Mouse (Mus musculus) embryonic stem cell, embryonic (primary cell): ENCODE measurements around the gene Il5.

ENCODE experiments used
- CTCF ChIA-PET, 4 experiments: fragments of 300-600 bp in 2 of 4; fragments of 350-600 bp in 2 of 4; sonication (Branson Sonifier 250); formaldehyde crosslinking; loops; one replicate each; lab custom pipeline; 2022; ENCODE audit warnings: inconsistent platforms in 2 of 4; lab: Charles Lee
- POLR2A ChIA-PET, 4 experiments: fragments of 300-600 bp in 2 of 4; fragments of 350-600 bp in 2 of 4; sonication (Branson Sonifier 250); formaldehyde crosslinking; loops; one replicate each; lab custom pipeline; 2022; ENCODE audit warnings: antibody characterized with exemption in 4 of 4, inconsistent platforms in 1 of 4; lab: Charles Lee

Il5 gene

DNA sequence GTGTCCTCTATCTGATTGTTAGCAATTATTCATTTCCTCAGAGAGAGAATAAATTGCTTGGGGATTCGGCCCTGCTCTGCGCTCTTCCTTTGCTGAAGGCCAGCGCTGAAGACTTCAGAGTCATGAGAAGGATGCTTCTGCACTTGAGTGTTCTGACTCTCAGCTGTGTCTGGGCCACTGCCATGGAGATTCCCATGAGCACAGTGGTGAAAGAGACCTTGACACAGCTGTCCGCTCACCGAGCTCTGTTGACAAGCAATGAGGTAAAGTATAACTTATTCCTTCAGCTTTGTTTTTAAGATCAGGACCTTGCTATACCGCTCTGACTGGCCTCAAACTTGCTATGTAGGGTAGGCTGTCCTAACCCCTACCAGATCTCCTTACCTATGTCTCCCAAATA is at the start of gene Il5:
Gene Il5, plus strand, starts transcription at position 80 of the 400 bp plus-strand sequence.
- POLR2A ChIA-PET = interaction anchor here in 2 of 4 experiments (0.8 to 2.1 kb wide), 2 partner anchors 10 to 13 kb away, joined by 3 to 7 read pairs; partner anchors contain the start of gene Rad50 (in 1 of the 2)
- CTCF ChIA-PET = interaction anchor here in 3 of 4 experiments (0.5 to 2.7 kb wide), 5 partner anchors 15 to 1718 kb away, joined by 3 to 11 read pairs (median 6); no protein-coding TSS in a partner anchor

DNA sequence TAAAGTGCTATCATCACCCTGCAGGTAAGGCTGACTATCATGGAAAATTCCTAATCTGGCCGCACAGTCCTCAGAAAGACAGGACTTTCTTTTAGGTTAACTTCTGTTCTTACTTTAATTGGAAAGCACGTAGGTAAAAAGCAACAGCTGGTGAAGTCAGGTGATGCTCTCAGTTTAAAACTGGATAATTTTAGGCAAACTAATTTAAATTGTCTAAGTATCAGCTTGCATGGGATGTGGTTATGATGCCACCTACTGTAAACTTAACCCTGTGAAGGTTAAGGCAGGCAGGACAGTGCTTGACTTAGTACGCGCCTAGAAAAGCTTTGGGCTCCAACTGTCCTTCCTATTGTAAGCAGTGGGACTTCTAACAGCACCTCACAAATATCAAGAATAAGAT is 49.2 kb upstream of the Il5 start:
- POLR2A ChIA-PET = no interaction called here
- CTCF ChIA-PET = no interaction called here

DNA sequence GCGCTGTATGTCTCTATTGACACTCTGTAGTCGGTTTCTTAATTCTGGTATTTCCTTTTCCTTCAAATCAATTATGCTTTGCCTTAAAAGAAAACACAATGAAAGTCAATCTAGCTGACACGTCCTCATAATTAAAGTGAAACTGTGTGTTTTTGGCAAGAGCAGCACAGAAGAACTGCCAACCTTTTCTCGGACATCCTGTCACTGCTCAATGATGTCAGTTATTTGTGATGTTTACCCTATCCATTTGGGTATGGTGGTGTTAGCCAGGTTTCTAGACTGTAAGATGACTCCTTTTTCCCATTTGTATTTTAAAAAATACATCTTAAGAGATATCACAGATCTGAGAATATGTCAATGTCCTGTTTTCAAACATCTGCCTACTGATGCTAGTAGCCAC is 40.5 kb upstream of the Il5 start:
- POLR2A ChIA-PET = no interaction called here
- CTCF ChIA-PET = no interaction called here

DNA sequence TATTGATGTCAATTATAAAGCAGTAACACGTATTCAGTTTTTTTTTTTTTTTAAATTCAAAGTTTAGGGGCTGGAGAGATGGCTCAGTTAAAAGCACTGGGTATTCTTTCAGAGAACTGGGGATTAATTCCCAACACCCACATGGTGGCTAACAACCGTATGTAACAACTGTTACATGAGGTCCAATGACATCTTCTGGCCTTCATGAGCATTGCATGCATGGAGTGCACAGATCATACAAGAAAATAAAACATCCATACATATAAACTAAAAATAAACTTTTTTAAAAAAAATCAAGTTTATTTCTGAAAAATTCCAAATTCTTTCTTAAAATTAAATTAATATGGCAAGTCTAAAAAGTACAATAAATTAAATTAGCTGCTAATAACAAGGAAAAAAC is 38.9 kb upstream of the Il5 start:
- ChIA-PET CTCF (interaction anchor here in 1 of 4 experiments (0.6 kb wide), 1 partner anchor 82 kb away, joined by 5 read pairs; no protein-coding TSS in a partner anchor), POLR2A (no interaction called here)

DNA sequence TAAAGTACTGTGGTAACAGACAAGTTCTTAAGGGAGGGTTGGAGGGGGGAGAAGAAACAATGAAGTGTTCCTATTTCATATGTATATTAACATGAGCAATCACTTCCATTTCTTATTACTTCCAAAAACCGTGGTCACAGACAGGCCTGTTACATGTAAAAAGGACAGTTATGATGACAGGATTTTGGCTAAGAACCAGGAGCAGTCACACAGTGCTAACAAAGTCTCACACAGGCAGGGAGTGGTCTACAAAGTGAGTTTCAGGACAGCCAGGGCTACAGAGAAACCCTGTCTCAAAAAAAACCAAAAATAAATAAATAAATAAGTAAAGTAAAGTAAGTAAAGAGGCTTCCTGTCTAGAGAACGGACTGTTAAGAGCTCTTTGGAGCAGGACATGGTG is 38.4 kb upstream of the Il5 start:
- ChIA-PET CTCF (no interaction called here), POLR2A (no interaction called here)

DNA sequence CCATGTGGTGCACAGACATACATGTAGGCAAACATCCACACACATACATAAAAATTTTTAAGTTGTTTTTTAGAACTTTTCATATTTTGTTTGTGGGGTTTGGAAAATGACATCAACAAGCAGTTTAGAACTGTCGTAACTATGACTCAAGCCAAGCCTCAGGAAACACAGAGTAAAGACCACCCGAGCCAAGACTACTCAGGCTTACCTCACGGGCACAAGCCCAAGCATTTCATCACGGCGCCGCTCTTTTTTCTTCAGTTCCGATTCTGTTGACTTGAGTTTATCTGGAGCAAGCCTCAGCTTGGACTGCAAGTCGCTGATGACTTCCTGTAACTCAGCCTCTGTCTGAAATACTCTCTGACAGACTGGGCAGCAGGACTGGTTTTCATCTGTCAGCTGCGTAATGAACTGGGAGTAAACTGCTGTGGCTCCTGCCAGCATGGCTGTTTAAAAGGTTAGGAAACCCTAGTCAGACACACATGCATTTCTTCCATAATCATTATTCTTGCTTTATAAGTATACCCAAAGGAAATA is 37.5 kb upstream of the Il5 start:
- ChIA-PET POLR2A (interaction anchor here in 1 of 4 experiments (0.6 kb wide), 1 partner anchor 1855 kb away, joined by 3 read pairs; no protein-coding TSS in a partner anchor), CTCF (interaction anchor here in 1 of 4 experiments (1.0 kb wide), 1 partner anchor 54 kb away, joined by 4 read pairs; no protein-coding TSS in a partner anchor)

DNA sequence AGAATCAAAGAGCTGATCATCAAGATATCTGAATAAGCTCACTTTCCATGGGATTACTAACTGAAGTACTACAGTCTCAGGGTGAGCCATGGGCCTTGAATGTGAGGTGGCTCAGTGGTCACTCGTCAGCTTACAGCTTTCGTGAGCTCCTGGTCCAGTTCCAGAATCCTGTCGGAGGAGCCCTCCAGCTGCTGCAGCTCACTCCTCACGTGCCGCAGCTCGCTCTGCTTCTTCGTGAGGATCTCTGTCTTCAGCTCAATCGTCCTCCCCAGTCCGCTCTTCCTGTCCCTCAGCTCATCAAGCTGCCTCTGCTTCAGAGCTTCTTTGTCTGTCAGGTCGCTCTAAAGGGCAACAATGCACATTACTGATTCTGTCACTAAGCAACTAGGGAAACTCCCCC is 28.6 kb upstream of the Il5 start:
- POLR2A ChIA-PET = interaction anchor here (0.5 to 1.2 kb wide), 9 partner anchors 11 to 363 kb away, joined by 3 to 5 read pairs (median 3); partner anchors contain the start of gene Rad50 (in 1 of the 4)
- CTCF ChIA-PET = interaction anchor here in 2 of 4 experiments (0.6 to 1.3 kb wide), 2 partner anchors 27 to 226 kb away, joined by 3 to 8 read pairs; no protein-coding TSS in a partner anchor

DNA sequence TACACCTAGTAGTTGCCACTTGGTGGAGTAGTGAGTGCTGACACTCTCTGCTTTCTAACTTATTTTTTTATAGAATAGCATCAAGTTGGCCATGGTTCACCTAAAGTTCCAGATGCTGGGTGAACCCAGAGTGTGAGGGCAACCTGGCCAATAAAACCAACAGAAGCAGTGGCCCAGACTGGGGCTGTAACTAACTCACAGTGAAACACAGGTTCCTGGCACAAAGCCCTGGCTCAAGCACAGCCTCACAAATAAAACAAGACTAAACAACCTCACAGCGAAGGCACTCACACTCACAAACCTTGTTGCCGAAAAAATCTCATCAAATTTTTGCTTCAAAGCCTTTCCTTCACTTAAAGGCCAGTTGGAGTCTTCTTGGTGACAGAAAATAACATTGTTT is 22.1 kb upstream of the Il5 start:
- POLR2A ChIA-PET = interaction anchor here in 1 of 4 experiments (1.5 kb wide), 1 partner anchor 8 kb away, joined by 6 read pairs; the partner anchor contains the start of gene Rad50

DNA sequence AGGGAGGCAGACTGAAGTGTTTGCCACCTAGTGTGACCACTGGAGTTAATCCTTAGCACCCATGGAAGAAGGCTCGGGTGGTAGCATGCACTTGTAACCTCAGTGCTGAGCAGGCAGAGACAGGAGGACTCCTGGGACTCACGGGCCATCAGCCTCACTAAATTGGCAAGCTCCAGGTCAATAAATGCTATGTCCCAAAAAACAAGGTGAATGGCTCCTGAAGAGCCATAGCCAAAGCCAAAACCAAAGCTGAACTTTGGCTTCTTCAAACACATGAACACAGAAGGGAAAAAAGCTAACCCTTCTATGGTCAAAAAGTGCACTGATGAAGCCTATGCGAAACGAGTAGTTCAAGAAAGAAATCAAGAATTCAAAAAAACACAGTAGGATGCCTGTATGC is 21.2 kb upstream of the Il5 start:
- ChIA-PET CTCF (no interaction called here), POLR2A (no interaction called here)

More for the DNA sequence above, 22.1 kb upstream of the Il5 start:
- CTCF ChIA-PET = no interaction called here

DNA sequence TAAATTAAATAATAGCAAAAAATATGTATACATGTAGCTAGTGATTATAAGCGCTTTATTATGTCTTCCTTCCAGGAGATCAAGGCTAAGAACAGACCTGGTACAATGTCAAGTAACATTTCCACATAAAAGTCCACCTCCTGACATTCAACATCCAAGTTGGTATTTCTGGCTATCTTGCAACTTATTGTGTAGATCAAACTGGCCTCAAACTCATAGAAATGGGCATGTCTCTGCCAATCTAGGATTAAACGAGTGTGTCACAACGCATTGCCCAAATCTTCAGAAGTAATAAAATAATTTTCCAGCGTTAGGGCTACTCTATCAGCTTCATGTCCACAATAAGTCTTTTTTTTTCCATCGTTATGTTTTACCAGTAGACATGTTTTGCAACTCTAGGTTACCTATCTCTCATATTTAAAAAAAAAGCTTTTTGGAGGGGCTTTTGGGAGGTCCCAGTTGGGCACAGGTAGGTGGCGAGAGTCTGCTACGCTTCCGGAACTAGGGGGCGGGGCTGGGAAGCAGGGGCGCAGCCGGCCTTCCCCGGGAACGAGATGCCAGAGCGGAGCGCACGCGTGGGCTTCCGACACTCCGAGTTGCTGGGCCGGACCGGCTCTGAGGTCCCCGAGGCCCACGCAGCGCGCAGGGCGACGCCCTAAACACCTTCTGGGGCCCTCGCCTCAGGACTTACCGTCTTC is 14.2 kb upstream of the Il5 start:
- POLR2A ChIA-PET = interaction anchor here in 3 of 4 experiments (0.5 to 2.2 kb wide), 31 partner anchors 9 to 406 kb away, joined by 3 to 11 read pairs (median 4); partner anchors contain the start of genes Irf1 (in 2 of the 3), Gdf9 (in 1 of the 3), Gm9837 (in 1 of the 3) and Gm9945 (in 1 of the 3)
- CTCF ChIA-PET = interaction anchor here in 3 of 4 experiments (0.6 to 1.7 kb wide), 7 partner anchors 29 to 246 kb away, joined by 3 to 7 read pairs (median 4); no protein-coding TSS in a partner anchor

DNA sequence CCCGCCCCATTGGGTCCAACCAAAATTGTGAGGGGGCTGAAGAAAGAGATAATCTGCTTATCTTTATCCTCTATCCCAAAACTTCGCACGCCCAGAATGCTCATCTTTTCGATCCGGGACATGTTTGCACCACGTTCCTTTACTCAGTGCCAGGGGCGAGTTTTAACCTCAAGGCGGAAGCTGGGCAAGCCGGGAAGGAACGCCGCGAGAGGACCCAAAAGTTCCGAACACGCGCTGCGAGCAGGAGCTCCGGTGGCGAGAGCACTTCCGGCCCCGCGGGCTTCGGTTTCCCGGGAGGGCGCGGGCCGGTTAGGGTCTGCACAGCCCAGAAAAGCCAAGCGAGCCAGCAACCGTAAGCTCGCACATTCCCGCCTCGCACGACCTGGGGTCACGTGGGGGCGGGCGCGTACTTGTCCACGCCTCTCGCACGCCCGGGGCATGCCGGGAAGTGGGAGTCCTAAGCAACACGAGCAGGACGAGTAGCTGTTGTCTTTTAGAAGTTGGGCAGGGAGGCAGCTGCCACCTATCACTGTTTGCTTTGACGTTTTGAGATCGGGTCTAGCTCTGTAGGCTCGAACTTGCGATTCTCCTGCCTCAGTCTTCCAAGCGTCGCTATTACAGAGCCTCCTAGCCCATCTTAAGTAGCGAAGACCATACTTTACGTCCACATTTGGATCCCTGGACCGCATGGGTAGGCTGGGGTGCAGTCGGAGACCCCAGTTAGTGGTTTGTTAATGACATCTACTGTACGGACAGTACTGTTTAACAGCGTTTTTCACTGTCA is 13.5 kb upstream of the Il5 start, which contains the start of gene Rad50:
Gene Rad50, minus strand, starts transcription at position 386 of the 784 bp plus-strand sequence.
- CTCF ChIA-PET = interaction anchor here in 3 of 4 experiments (0.5 to 1.7 kb wide), 10 partner anchors 28 to 240 kb away, joined by 3 to 7 read pairs (median 4); partner anchors contain the start of genes Gm12216 (in 1 of the 3) and Gm9837 (in 1 of the 3)
- POLR2A ChIA-PET = interaction anchor here (0.6 to 2.2 kb wide), 52 partner anchors 10 to 1153 kb away, joined by 3 to 11 read pairs (median 4); partner anchors contain the start of genes Irf1 (in 2 of the 4), Slc22a21 (in 2 of the 4), Fnip1 (in 1 of the 4) and Gdf9 (in 1 of the 4)

DNA sequence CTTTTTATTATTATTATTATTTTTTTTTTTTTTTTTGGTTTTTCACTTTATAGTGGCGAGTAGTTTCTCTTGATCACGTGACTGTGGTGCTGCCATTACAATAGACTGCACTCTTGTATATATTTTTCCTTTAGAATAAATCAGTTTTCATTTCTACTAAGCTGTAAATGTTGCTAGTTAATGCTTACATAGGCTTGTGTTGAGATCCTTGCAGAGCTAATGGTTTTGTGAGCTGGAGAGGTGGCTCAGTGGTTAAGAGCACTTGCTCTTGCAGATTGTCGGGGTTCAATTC is 12.9 kb upstream of the Il5 start:
- ChIA-PET CTCF (interaction anchor here in 3 of 4 experiments (0.5 to 1.7 kb wide), 9 partner anchors 28 to 241 kb away, joined by 3 to 7 read pairs (median 4); partner anchors contain the start of genes Gm12216 (in 1 of the 3) and Gm9837 (in 1 of the 3)), POLR2A (interaction anchor here (0.6 to 2.2 kb wide), 45 partner anchors 9 to 1152 kb away, joined by 3 to 11 read pairs (median 4); partner anchors contain the start of genes Irf1 (in 2 of the 4), Slc22a21 (in 2 of the 4), Fnip1 (in 1 of the 4) and Gdf9 (in 1 of the 4))

DNA sequence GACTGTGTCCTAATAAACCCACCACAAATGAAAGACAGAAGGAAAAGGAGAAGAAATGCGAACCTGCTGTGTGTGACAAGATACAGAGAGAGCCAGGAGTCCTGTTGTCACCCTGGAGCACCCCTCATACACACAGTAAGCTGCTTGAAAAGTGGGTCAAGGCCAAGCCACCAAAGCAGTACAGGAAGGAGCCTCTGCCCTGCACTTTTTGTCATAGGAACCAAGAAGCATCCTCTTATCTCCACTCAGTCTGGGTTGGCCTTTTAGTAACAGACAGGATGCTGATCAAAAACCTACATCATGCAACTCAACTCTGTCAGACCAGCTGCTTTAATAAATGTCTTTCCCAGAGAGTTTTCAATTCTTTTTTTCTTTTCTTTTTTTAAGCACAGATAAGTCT is 893 bp upstream of the Il5 start:
- POLR2A ChIA-PET = interaction anchor here in 1 of 4 experiments (2.1 kb wide), 1 partner anchor 12 kb away, joined by 7 read pairs; the partner anchor contains the start of gene Rad50
- CTCF ChIA-PET = interaction anchor here in 1 of 4 experiments (1.0 kb wide), 1 partner anchor 18 kb away, joined by 3 read pairs; no protein-coding TSS in a partner anchor

DNA sequence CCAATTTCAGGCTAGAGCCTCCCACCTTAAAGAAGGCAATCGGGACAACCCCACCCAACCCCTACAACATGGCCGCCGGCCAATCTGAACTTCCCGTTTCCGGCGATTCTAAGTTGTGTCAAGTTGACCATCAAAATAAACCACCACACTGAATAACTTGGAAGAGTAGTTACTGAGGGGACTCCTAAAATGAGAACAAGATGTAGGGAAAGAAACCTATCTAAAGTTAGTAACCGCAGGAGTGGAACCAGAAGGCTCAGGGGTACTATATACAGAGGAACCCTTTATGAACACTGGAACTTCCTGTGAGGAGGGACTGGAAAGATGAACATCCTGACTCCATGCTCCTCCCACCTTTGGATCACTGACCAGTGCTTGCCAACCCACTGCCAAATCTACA is 10.9 kb downstream of the Il5 start:
- CTCF ChIA-PET = no interaction called here
- POLR2A ChIA-PET = interaction anchor here in 1 of 4 experiments (1.0 kb wide), 1 partner anchor 25 kb away, joined by 3 read pairs; the partner anchor contains the start of gene Rad50

DNA sequence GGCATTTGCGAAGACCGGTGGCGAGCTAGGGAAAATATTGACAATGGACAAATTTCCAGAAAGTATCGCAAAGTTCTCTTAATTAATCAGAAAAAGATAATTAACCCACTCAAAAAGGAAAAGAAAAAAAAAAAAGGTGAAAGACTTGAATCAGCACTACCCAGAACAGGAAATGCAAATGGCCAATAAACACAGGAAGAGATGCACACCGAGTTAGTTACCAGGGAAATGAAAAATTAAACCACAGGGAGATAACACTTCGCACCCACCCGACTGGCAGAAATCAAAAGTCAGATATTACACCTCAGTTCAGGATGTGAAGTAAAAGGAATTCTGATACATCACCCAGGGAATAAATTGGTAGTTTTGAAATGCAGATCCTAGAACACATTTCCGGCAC is 11.7 kb downstream of the Il5 start:
- CTCF ChIA-PET = no interaction called here

DNA sequence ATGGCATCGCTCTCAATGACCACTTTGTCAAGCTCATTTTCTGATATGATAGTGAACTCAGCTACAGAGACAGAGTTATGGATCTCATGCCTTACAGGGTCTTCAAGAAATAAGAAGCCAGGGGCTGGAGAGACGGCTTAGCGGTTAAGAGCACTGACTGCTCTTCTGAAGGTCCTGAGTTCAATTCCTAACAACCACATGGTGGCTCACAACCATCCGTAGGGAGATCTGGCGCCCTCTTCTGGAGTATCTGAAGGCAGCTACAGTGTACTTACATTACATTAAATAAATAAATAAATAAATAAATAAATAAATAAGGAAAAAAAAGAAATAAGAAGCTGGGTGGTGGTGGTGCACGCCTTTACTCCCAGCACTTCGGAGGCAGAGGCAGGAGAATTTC is 13.2 kb downstream of the Il5 start:
- CTCF ChIA-PET = interaction anchor here (0.6 to 4.5 kb wide), 14 partner anchors 11 to 276 kb away, joined by 3 to 41 read pairs (median 4); partner anchors contain the start of genes Gm9837 (in 3 of the 4), Gm12216 (in 1 of the 4) and Shroom1 (in 1 of the 4)
- POLR2A ChIA-PET = interaction anchor here in 2 of 4 experiments (0.5 to 1.0 kb wide), 3 partner anchors 96 to 357 kb away, joined by 3 to 7 read pairs (median 3); no protein-coding TSS in a partner anchor

More for the DNA sequence above, 11.7 kb downstream of the Il5 start:
- POLR2A ChIA-PET = interaction anchor here in 1 of 4 experiments (1.0 kb wide), 1 partner anchor 25 kb away, joined by 3 read pairs; the partner anchor contains the start of gene Rad50

DNA sequence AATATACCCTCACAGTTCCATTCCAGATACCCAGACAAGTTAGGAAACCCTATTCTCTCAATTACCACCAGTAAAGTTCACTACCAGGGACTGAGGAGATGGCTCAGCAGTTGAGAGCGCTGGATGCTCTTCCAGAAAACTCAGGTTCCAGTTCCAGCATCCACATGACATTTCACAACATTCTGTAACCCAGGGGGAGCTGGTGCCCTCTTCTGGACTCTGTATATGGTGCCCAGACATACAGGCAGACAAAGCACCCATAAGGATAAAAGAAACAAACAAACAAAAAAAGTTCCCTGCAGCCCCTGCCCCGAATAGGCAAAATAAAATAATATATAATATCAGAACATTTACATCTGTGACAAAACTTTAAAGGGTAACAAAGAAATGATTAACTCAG is 13.8 kb downstream of the Il5 start:
- CTCF ChIA-PET = interaction anchor here (0.6 to 4.5 kb wide), 19 partner anchors 9 to 267 kb away, joined by 3 to 41 read pairs (median 5); partner anchors contain the start of genes Gm9837 (in 3 of the 4) and Gm12216 (in 1 of the 4)
- POLR2A ChIA-PET = interaction anchor here (0.5 to 1.8 kb wide), 7 partner anchors 10 to 358 kb away, joined by 3 to 7 read pairs (median 3); partner anchors contain the start of gene Rad50 (in 1 of the 4)
